ENCODE assay signal across 8 mouse cellular contexts in the genomic region with DNA sequence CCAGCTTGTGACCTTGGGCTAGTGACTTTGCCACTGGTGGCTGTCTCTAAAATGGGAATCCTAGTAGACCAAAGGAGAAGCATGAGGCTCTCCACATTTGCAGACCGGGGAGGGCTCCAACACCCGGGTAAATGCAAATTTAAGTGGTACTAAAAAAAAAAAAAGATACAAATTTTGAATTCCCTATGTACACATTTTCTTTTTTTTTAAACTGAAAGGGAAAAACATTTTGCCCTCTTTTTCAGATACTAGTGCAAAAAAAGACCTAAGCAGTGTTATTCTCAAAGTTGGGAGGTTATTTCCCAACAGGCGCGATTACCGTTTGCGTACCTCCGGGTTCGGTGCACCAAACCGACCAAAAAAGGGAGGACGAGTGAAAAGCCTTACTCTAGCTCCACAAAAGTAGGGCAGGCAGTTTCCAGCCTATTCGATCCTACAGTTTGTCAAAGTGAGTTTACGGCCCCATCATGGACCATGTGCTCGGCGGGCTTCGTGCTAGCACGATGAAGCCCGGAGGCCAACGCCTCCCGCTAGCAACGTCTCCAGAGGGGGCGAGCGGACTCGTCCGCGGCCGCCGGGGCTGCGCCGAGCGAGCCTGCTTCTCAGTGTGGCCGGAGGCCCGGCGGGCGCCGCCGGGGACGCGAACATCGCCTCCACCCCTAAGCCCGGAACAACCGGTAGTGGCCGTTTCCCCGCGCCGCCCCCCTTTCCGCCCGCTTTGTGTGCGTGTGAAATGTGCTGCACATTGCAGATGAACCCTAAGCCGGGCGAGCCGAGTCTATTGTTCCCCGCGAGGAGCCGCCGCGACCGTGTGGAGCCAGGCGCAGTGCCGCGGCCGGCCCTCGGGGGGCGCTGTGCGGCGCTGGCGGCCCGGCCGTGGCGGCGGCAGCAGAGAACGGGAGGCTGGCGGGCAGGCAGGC. TPM values are rescaled to one million over a fixed set of nuclear protein-coding genes. Genes with fewer than 3 reads are reported as not detected.
DNase-seq lines count a peak whose midpoint lies in the region; ATAC-seq and TF ChIP-seq lines count a peak whose summit lies in the region.

No protein-coding gene starts in this region.

- no peaks in the 10 kb centered on the region for H3K9me3 ChIP-seq in hindbrain, embryonic 14.5 days (ENCODE audit: control insufficient read depth, low read length)

- CTCF ChIA-PET in Patski (lab: Charles Lee): no interaction called here

- in situ Hi-C loops in Patski (cut with MboI; ENCODE audit: low pct_unique_long_range_greater_than_20kb): loop anchor here (10.0 kb wide), 2 partner anchors 441 to 521 kb away; no protein-coding TSS in a partner anchor

- H3K27ac ChIP-seq in hindbrain, embryonic 14.5 days: peak overlapping the region; percentile 100

- ATAC-seq in Patski: peak; percentile 64
- ATAC-seq in hindbrain, embryonic 14.5 days (ENCODE audit: low FRiP score): peak; percentile 82

- under 1% methylated on average over 62 of the region's 72 CpGs for WGBS in hindbrain, embryonic 14.5 days

- POLR2A ChIA-PET in Patski (lab: Charles Lee): interaction anchor here (0.6 to 0.8 kb wide), 2 partner anchors 69 to 119 kb away, joined by 3 read pairs; no protein-coding TSS in a partner anchor

- peak overlapping the region; percentile 100 for H3K9ac ChIP-seq in hindbrain, embryonic 14.5 days

- DNase-seq in Patski (ENCODE audit: low read depth, low spot score): no peak
- DNase-seq in cerebellum, postnatal 25 days: peak; percentile 96 to 97
- peak; percentile 90 to 91 for DNase-seq in frontal cortex, postnatal 25 days (ENCODE audit: low spot score in 2 of 2)
- DNase-seq in hindbrain, embryonic 14.5 days (ENCODE audit: low spot score): peak; percentile 93
- DNase-seq in left cerebral cortex, adult 11 months (ENCODE audit: low spot score): peak; percentile 89
- DNase-seq in lung, postnatal 36 days: peak; percentile 98
- DNase-seq in retina, embryonic 14.5 days (ENCODE audit: low spot score): peak; percentile 93
- peak; percentile 95 to 97 for DNase-seq in thymus, postnatal 36 days

- H3K36me3 ChIP-seq in hindbrain, embryonic 14.5 days (replicated peaks; ENCODE audit: control insufficient read depth, insufficient read depth): no peaks in the 10 kb centered on the region

- peaks cover 38% of the 10 kb centered on the region for H3K4me1 ChIP-seq in hindbrain, embryonic 14.5 days (replicated peaks; ENCODE audit: control insufficient read depth, insufficient read depth, low read length)

- no peak for TF ChIP-seq CTCF in Patski (IDR thresholded peaks at IDR 0.05)

- peak overlapping the region; percentile 96 for H3K4me3 ChIP-seq in hindbrain, embryonic 14.5 days (replicated peaks; ENCODE audit: low read length)

- peak overlapping the region; percentile 94 for H3K4me2 ChIP-seq in hindbrain, embryonic 14.5 days (replicated peaks)

- no peaks in the 10 kb centered on the region for H3K27me3 ChIP-seq in Patski
- no peaks in the 10 kb centered on the region for H3K27me3 ChIP-seq in hindbrain, embryonic 14.5 days (ENCODE audit: control insufficient read depth, insufficient read depth, low read length)

RNA-seq across cellular contexts. Expression of gene Arid2, which starts 1.0 kb away (rescaled TPM):
- 31.6 TPM for polyA plus RNA-seq in Patski (2021)
- polyA plus RNA-seq in hindbrain, embryonic 14.5 days (2014; fragmentation: Nextera tagmentation; extraction: Ambion mirVana): 23.2 and 23.7 TPM in 2 replicates
